Mouse (Mus musculus): Measurements from ENCODE around the gene H2-Oa.

Gene H2-Oa

DNA sequence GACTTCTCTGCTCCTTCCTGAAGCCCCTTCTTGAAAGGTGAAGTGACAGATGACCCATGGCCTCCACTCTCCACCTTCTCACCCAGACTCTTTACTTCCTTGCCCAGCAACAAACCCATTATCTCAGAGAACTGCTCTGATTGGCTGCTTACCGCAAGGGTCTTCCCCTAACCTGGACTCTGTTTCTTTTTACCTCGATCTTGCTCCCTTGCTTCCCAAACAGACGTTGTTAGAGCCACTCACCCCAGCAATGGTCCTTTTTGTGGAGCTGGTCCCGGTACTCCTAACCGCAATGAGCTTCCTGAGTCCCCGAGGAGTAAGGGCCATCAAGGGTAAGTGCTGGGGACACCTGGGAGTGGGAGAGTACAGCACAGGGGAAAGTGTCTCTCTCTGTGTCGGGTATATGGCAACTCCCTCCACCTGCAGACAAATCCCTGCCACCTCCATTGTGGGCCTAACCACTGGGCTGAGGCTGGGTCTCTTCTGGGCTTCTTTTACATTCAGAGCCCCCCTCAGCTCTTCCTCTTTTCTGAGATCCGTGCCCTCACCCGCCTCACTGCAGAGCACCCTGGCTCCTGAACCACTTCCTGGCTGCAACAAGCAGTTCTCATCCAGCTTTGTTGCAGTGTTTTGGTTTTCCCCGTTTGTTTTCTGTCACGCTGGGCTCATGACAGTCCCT lies at the start of gene H2-Oa:
TSS of gene H2-Oa (plus strand) at position 144 of the 679 bp plus-strand sequence.
- DNase-seq (ENCODE audit: low spot score): no peak

GRCm38 (mm10) chr17:34045941-34046340 lies 46.2 kb upstream of the H2-Oa start:
- DNase-seq (ENCODE audit: low spot score): no peak

DNA sequence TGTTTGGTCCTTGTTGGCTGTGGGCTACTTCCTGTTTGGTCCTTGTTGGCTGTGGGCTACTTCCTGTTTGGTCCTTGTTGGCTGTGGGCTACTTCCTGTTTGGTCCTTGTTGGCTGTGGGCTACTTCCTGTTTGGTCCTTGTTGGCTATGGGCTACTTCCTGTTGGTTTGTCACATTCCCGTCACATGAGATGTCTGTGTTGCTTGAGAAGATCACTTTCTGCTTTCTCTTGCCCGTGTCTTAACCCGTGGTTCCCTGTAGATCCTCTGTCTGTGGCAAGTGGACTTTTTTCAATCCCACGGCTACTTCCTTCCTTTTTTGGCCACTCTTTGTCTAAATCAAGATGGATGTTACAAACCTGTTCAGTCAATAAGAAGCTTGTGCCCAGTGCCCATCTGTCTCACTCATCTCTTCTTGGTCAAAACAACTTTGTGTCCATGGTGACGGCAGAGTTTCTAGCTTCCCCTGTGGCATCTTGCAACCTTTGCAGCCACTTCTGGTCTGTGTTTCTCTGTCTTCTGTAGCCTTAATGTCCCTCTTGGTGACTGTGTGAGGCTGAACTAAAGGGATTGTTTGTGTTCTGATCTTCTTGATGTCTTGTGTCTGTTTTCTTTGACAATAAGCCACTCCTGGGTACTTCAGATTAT lies 44.6 kb upstream of the H2-Oa start:
- no peak for DNase-seq (ENCODE audit: low spot score)

DNA sequence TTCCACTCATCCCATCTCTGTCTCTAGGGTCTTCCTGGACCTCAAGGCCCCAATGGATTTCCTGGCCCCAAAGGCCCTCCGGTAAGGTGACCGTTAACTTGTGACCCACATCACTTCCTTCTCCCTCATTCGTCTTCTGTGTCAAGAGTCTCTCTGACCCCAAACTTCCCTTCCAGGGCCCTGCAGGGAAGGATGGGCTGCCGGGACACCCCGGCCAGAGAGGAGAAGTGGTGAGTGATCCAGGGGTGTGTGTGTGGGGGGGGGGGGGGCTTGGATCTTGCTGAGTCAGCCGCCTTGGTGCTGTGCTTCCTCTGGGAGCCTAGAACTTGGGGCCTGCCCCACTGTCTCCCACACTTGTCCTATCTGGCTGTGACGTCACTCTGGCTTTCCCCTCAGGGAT lies 34.9 kb upstream of the H2-Oa start:
- no peak for DNase-seq (ENCODE audit: low spot score)

DNA sequence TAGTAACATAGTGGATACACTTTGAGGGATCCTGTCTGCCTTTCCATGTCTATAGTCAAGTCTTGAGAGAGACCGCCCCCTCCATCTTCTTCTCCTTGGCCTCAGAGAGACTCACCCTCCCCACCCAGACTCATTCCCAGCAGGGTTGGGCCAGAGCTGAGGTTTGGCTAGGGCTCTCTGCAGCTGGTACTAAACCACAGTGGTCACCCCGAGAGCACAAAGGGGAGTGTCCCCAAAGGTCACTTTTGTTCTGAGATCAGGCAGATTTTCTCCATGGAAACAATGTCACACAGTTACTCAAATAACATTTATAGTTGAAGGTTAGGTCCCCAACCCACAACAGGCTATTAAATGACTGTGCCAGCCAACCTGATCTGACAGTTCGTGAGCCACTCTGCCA lies 23.3 kb upstream of the H2-Oa start:
- no peak for DNase-seq (ENCODE audit: low spot score)

- DNase-seq (ENCODE audit: low spot score): no peak
These were observed 20.0 kb upstream of the H2-Oa start for GRCm38 (mm10) chr17:34072091-34072490.

DNA sequence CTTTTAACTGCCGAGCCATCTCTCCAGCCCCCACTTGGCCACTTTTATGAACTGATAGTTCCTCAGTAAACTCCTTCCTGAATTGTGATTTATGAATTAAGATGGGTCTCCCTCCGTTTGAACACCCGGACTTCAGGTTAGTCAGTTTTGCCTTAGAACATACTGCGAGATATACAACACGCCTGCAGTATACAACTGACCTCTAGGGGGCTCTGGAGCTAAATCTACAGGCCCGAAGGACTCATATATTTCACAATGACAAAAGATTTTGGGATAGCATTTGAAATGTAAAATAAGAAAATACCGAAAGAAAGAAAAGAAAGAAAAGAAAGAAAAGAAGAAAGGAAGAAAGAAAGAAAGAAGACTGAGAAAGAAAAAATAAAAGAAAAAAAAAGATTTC lies 16.9 kb upstream of the H2-Oa start:
- no peak for DNase-seq (ENCODE audit: low spot score)

DNA sequence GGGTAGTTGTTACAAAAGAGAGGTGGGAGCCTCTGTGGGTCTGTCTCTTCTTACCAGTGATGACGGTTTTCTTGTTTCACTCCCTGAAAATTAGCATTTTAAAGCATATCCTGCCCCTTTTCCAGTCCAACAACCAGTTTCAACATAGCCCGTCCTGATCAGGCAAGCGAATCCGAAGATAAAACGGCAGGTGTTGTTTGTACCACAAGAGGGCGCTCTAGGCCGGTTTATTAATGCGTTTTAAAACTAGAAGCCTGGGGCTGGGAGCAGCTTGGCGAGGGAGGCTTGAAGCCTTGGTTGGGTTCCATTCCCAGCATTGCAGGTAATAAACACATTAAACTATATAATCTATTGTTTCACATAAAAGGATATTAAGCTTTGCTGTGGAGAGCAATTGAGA lies 14.6 kb upstream of the H2-Oa start:
- peak; percentile 36 for DNase-seq (ENCODE audit: low spot score)

DNA sequence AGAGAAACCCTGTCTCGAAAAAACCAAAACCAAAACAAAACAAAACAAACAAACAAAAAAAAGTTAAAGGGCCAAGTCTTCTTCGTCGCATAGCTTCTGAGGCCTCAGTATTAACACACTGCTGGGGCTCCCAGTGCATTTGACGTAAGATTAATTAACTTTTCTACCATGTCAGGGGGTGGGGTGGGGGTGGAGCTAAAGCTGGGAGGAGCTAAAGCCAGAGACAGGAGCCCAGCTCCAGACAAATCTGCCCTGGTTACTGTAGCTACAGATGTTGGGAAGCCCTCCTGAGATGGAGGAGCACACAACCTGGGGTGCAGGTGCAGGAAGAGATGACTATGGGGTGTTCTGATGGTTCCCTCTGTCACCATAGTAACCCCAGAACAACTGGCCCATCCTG lies 14.0 kb upstream of the H2-Oa start:
- no peak for DNase-seq (ENCODE audit: low spot score)

DNA sequence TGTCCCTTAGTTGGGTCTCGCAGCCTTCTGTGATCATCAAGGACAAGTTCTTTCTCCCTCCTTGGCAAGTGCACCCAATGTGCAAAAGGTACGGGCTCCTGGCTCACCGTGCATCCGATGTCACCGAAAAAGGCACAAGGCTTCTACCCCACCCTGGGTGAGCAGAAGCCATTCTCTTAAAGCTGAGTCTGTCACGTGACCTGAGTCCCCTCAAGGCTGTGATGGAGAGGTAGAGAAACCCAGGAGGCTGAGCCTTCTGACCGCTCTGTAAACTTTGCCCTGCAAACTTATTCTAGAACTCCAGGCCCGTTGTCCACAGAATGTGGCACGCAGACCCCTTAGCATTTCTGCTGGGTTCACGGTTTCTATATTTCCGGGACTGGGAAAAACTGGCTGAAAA lies 13.1 kb upstream of the H2-Oa start:
- no peak for DNase-seq (ENCODE audit: low spot score)

DNA sequence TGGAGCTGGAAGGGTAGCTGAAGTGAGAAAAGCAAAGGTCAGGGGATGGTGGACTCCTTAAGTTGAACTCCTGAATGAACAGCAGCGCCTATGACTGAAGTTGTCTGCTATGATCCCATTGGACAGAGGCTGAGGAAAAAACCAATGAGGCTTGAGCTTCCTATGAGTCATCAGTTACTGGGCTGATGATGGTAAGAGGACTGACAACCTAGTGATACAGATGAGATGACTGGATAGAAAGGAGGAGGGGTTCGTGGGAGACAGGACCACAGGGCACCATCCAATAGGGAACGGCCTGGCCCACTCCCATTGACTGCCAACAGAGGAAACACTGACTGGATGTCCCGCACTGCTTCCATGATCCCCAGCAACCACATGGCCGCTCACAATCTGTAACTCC lies 12.5 kb upstream of the H2-Oa start:
- no peak for DNase-seq (ENCODE audit: low spot score)

GRCm38 (mm10) chr17:34083104-34083503 lies 9.0 kb upstream of the H2-Oa start:
- DNase-seq (ENCODE audit: low spot score): no peak

DNA sequence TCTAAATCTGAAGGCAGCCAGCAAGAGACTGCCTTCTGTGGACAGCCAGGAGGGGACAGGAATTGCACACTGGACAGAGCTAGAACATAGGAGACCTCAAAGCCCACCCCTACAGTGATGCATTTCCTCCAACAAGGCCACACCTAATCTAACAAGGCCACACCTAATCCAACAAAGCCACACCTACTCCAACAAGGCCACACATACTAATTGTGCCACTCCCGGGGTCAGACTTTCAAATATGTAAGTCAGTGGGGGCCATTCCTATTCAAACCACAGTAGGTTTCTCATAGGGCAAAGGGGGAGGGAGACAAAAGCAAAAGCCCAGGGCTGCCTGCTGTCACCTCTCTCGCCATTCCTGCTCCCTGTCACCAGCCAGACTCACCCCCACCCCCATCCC lies 4.8 kb upstream of the H2-Oa start:
- no peak for DNase-seq (ENCODE audit: low spot score)

DNA sequence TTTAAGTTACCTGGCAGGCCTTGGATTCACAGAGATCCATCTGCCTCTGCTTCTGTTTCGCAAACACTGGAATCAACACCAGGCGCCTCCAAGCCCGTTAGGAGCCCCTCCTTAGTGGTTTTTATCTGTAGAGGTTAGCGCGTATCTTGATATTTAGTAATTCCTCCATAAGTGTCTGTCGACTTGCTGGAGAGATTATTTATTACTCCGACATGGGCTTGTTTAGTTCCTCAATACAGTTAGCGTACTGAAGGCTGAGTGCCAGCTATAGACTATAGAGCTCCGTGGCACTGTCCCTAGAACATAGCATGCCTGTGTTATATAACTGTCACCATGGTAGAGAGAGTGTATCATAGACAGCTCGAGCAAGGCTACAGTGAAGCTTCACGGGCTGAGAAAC lies 4.0 kb upstream of the H2-Oa start:
- no peak for DNase-seq (ENCODE audit: low spot score)

- no peak for DNase-seq (ENCODE audit: low spot score)
These were observed 1.2 kb upstream of the H2-Oa start for GRCm38 (mm10) chr17:34090923-34091322.

- DNase-seq (ENCODE audit: low spot score): no peak
These were observed 1.2 kb downstream of the H2-Oa start for GRCm38 (mm10) chr17:34093199-34093874.

DNA sequence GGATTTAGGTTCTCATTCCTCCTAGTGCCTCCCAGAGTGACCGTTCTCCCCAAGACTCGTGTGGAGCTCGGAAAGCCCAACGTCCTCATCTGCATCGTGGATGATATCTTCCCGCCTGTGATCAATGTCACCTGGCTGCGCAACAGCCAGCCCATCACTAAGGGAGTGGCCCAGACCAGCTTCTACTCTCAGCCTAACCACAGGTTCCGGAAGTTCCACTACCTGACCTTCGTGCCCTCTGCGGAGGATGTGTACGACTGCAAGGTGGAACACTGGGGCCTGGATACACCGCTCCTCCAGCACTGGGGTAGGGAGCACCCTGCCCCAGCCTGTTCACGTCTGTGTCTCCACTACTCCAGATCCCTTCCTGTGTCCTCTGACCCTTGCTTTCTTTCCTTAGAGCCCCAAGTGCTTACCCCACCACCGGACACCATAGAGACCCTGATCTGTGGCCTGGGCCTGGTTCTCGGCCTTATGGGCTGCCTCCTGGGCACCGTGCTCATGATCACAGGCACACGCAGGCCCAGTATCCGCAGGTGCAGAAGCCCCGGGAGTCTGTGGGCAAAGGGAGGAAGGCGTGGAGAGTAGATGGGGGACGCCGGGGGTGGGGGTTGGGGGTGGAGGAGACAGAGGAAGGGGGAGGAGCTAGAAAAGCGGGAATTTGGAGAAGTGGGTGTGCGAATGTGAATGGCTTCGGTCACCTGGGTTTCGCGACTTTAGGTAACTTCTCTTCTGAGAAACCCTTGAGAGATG lies 2.3 kb downstream of the H2-Oa start:
- DNase-seq (ENCODE audit: low spot score): no peak

- no peak for DNase-seq (ENCODE audit: low spot score)
These were observed 4.4 kb downstream of the H2-Oa start for GRCm38 (mm10) chr17:34096497-34097010.

DNA sequence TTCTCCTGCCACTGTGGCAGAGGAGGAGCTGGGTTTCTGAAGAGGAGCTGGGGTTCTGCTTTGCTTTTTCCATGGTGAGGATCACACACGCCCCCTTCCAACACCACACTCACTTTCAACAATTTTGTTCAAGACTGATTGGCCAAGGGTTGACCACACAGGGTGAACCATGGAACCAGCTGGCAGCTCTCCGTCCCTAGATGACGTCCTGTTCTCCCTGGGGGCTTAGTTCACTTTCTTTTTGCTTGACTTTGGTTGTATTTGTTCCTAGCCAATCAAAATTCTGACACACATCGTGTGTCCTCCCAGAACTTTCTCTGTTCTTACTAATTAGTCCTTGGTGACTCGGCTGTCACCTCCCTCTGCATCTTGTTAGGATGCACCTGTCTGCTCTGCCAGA lies 5.1 kb downstream of the H2-Oa start:
- DNase-seq (ENCODE audit: low spot score): no peak

DNA sequence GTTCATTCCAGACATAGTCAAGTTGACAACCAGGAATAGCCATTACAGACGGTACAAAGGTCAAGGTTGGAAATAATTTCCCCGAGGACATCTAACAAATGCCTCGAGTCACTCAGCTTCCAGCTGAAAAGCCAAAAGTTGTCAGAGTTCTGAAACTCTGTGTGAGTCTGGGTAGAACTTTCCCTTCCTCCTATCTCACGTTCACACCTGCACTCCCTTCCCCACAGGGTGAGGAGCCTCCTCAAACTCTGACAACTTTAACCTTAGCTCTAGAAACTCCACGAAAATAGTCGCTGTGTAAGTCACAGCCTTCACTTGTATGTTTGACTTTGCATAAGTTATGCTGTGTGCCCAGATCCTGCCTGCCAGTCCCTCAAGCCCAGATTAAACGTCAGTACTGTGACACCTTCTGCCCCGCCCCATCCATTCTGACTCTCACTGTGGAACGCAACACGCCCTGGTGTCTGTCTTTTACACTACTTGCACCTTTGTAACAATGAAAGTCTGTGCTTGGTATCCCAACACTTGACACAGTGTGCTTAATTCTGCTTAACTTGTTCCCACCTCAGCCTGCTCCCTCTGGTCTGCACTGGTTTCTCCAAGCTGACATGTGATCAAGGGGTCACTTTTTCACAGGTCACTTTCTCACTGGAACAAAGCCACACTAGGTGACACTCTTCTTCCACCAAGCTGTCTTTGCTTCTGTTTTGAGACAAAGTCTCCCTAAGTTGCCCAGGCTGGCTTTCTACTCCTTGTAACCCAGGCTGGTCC lies 6.8 kb downstream of the H2-Oa start:
- DNase-seq (ENCODE audit: low spot score): no peak

DNA sequence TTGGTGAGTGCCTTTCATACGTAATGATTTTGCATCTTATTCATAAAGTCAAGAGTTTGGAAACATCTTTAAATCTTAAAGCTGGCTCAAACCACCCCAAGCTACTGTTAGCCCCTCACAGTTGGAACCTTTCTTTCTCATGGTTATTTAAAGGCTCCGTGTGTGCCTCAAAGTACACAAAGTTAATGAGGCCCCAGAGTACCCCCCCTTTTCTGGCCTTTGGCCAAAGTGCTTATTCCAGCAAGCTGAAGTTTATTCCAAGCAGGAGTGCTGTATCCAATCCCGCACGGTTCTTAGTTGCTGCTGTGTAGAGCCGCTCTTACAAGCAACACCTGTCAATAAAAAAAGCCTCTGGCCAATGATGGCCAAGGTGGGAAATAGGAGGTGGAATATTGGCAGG lies 7.4 kb downstream of the H2-Oa start:
- DNase-seq (ENCODE audit: low spot score): no peak

GRCm38 (mm10) chr17:34101185-34101584 lies 9.0 kb downstream of the H2-Oa start:
- DNase-seq (ENCODE audit: low spot score): no peak
